Mouse (Mus musculus): ENCODE measurements around the gene Sh3d21. TPM values are rescaled to one million over a fixed set of nuclear protein-coding genes. Genes with fewer than 3 reads are reported as not detected.

Gene Sh3d21
- total RNA-seq, 1 experiment from 2014 or later = 0.81 TPM

Other genes with a start within 250 kb of the Sh3d21 start
- 2,879 and 3,175 TPM in 2 replicates for gene Csf3r, start 138.9 kb downstream of the Sh3d21 start, total RNA-seq (2017)
- gene Mrps15, start 116.6 kb downstream of the Sh3d21 start, total RNA-seq (2017) = 55.0 and 61.3 TPM in 2 replicates
- gene Oscp1, start 104.9 kb downstream of the Sh3d21 start, total RNA-seq (2017) = 17.4 and 23.7 TPM in 2 replicates
- gene Lsm10, start 66.9 kb downstream of the Sh3d21 start, total RNA-seq (2017) = 19.4 and 29.0 TPM in 2 replicates
- 65.2 and 66.7 TPM in 2 replicates for gene Stk40, start 59.5 kb downstream of the Sh3d21 start, total RNA-seq (2017)
- 3.1 and 4.4 TPM in 2 replicates for gene Eva1b, start 15.7 kb downstream of the Sh3d21 start, total RNA-seq (2017)
- gene Thrap3, start 39.3 kb upstream of the Sh3d21 start, total RNA-seq (2017) = 378 and 401 TPM in 2 replicates
- 104 and 115 TPM in 2 replicates for gene Map7d1, start 92.9 kb upstream of the Sh3d21 start, total RNA-seq (2017)
- gene Trappc3, start 98.8 kb upstream of the Sh3d21 start, total RNA-seq (2017) = 33.1 and 37.7 TPM in 2 replicates
- gene Col8a2, start 123.3 kb upstream of the Sh3d21 start, total RNA-seq (2017) = not detected in 2 replicates
- 21.9 and 22.2 TPM in 2 replicates for gene Adprhl2, start 158.2 kb upstream of the Sh3d21 start, total RNA-seq (2017)
- not detected in 2 replicates for gene Tekt2, start 162.2 kb upstream of the Sh3d21 start, total RNA-seq (2017)